Mouse (Mus musculus) left cerebral cortex, adult 11 months (tissue): ENCODE results near the gene Syngap1.
"Not testable (repeated sequence)": the region's sequence is repeated elsewhere in the genome, so short reads cannot be mapped to it uniquely, and the experiment has no call there.

Experiments used
- DNase-seq: peaks from one replicate; pipeline ENCODE4 v3.0.0; 2022; ENCODE audit warnings: low spot score

Syngap1 gene

GRCm38 (mm10) chr17:26956895-26957294 is 15.8 kb downstream of the Syngap1 start:
- no peak for DNase-seq

GRCm38 (mm10) chr17:26957872-26958271 is 16.8 kb downstream of the Syngap1 start:
- DNase-seq: no peak

- DNase-seq: no peak
These were observed 17.8 kb downstream of the Syngap1 start for GRCm38 (mm10) chr17:26958880-26959279.

- no peak for DNase-seq
These were observed 18.8 kb downstream of the Syngap1 start for GRCm38 (mm10) chr17:26959815-26960214.

- DNase-seq: no peak
These were observed 20.7 kb downstream of the Syngap1 start for GRCm38 (mm10) chr17:26961572-26962240.

DNA sequence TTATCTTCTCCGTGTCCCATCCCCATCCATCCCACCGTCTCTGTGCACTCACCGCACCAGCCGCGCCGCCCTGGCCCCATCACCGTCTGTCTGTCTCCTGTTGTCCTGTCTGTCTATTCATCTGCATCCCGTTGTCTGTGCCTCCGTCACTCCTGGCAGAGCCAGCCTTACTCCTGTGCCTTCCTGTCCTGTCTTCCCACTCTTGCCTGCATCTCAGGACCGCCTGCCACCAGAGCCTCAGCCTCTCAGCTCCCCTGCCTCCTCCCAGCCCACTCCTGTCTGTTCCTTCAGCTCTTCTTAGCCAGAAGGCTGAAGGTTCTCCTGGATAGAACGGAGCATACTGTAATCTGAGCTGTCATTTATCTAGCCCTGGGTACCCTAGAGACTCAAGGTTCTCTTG is 25.9 kb downstream of the Syngap1 start:
- DNase-seq: no peak

GRCm38 (mm10) chr17:26967477-26967876 is 26.4 kb downstream of the Syngap1 start:
- no peak for DNase-seq

DNA sequence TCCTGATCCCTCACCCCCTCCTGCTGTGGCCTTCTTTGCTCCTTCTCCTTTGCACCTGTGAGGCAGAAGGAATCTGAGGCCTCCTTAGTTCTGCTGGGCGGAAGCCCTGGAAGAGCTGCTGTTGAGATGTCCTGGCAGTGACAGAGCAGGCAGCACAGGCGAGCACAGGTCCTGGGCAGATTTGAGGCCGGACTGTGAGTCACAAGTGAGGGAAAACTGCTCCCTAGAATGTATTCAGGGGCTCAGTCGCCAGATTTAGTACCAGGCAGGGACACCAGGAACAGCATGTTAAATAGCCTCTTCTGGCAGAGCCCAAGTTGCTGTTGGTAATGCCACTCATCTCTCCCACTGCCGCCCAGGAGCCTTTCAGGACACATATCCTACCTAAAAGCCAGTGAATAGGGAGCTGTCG is 27.2 kb downstream of the Syngap1 start:
- DNase-seq: no peak

DNA sequence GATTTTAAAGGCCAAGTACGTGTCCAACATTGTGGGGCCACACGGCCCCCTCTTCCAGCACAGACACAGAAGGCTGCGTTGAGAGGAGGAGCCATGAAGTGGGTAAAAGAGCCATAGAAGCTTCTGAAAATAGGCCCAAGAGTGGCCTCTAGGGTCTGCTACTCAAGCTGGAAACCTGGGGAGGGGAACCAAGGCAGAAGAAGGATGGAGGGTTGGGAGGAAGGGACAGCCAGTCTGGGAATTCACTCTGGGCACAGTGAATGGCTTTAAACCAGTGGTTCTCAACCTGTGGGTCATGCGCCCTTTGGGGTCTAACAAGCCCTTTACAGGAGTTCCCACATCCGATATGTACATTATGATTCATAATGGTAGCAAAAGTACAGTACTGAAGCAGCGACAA is 28.2 kb downstream of the Syngap1 start:
- DNase-seq: no peak

DNA sequence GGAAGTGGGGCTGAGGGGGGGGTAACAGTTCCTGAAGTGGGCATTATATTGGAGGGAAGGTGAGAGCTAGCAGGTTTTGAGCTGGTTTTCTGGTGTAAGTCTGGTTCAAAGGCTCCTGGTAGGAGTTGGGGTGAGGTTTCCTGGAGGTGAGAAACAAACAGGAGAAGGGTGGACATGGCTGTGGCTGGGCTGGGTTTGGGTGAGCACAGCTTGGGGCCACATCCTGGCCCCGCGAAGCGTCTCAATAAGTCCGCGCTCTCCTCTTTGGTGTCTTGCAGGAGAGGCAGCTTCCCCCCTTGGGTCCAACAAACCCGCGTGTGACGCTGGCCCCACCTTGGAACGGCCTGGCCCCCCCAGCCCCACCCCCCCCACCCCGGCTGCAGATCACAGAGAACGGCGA is 29.2 kb downstream of the Syngap1 start:
- no peak for DNase-seq

DNA sequence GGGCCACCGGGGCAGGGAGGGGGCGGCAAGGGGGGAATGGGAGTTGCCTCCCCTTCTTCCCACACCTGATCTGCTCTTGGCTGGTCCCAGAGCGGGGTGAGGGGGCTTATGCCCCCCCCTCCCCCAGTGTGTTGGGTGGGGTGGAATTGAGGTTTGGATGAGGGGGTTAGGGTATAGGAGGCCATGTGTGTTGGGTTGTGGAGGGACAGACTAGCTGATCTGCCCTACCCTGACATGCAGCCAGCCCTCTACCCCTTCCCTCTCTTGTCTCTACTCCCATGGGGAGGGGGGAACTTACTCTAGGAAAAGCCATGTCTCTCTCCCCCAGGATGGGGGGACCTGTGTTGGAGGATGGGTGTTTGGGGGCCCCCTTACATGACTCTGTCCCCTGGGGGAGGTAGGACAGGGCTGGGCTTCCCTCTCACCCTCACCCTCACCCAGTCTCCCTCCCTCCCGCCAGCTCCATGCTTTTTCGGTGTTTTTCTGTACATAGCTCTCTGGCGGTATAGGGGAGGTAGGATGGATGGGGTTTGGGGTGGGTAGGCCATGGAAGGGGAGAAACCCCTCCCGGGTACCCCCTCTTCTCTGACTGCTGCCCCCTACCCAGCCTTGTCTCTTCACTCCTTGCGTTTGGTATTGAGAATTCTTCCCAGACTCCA is 30.3 kb downstream of the Syngap1 start:
- DNase-seq: no peak

DNA sequence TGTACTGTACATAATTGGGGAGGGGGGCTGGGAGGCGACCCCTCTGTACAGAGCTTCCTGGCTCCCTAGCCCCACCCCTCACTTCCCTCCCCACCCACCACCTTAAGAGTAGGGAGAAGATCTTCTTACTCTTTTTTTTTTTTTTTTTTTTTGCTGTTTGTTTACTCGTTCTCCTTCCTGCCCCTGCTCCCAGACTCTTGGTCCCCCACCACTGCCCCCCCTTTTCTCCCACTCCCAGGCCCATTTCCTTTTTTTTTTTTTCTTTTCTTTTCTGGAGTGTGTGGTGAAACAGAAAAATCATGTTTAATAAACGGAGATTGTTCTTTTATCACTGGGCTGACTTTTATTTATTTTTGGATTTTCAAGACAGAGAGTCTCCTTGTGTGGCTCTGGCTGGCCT is 31.1 kb downstream of the Syngap1 start:
- no peak for DNase-seq

DNA sequence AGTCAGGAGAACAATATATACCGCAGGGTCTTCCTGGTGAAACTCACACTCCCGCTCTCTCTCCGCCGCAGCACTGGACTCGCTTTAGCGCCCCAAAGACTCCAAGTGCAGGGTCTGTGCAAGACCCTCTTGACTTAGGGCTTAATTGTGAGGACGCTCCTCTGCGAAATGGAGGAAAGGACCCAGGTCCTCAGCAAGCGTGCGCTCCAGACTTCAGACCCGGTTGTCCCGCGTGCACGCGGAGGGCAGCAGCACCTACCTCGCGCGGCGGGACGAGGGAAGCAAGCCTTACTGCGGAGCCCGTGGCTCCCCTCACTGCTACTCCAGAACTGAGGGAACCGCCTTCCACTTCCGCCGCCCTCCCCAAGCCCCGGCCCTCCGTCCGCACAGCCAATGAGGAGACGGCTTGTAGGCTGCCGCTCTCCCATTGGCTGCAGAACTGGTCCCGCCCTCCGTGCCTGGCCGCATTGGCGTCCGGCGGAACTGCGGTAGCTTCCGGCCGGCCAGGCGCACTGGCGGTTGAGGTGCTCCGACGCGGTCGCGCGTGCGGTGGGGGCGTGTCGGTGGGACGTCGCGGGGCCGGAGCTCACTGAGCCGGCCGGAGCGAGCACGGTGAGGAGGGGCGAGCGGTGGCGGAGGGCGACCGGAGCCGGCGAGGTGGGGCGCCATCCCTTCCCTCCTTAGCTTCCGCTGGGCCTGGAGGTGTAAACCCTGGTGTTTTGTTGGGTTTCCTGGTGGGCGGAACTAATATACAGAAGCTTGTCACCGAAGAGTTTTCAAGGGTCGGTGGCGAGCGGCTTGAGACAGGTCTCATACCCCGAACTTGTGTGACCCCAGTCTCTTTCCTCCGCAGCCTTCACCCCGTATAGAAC is 31.9 kb downstream of the Syngap1 start, which contains the start of gene Zbtb9:
Zbtb9 (plus strand) TSS at position 465 of the 872 bp plus-strand sequence.
- DNase-seq: peak; percentile 92

GRCm38 (mm10) chr17:26974547-26974946 is 33.5 kb downstream of the Syngap1 start:
- no peak for DNase-seq

DNA sequence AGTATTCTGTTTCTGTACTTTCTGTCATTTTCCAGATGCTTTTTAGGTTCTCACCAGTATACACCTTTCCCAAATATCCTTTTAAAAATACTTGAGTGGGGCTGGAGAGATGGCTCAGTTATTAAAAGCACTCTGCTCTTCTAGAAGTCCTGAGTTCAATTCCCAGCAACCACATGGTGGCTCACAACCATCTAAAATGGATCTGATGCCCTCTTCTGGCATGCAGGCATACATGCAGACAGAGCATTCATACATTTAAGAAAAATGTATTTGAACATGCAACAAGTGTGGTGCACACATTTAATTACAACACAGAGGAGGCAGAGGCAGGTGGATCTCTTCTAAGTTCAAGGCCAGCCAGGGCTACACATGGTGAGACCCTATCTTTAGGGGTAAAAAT is 34.4 kb downstream of the Syngap1 start:
- DNase-seq: no peak

DNA sequence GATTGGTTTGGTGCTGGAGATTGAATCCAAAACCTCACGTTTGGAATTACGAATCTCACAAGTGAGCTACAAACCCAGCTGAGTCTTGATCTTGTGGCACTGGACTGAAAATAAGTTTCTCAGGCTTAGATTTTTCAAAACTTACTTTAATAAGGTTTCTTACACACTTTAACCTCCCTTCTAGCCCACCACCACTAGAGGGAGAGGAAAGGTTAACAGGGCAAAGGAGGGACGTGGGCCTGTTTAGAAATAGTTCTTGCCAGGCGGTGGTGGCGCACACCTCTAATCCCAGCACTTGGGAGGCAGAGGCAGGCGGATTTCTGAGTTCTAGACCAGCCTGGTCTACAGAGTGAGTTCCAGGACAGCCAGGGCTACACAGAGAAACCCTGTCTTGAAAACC is 36.3 kb downstream of the Syngap1 start:
- DNase-seq: not testable (repeated sequence)

DNA sequence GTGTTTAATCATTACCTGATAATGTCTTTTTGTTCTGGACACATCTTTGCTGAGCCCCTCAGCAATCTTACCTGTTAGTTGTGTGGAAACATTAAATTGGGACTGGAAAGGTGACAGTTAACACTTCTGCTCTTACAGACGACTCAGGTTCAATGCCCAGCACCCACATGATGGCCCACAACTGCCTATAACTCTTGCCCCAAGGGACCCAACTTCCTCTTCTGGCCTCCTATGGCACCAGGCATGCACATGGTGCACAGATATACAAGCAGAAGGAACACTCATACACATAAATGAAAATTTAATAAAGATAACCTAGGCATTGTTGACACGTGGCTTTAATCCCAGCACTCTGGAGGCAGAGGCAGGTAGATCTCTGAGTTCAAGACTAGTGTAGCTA is 38.4 kb downstream of the Syngap1 start:
- DNase-seq: no peak

- no peak for DNase-seq
These were observed 40.0 kb downstream of the Syngap1 start for GRCm38 (mm10) chr17:26981050-26981449.

DNA sequence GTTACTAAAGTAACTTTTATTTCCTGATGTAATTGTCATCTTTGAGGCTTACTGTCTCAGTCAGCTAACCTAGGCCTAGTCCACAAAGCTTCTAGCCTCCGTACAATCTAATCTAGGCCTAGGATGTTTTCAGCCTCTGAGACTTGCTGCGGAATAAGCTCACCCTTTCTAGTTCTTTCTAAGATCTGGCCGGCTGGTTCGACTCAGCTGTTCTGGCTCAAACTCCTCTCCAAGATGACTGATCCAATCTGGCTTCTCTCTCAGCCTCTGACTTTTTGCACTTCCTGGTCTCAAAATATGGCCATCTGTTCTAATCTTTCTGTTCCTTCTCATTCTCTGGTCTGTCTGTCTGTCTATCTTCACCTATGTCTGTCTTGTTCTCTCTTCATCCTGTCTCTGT is 42.3 kb downstream of the Syngap1 start:
- no peak for DNase-seq

- DNase-seq: no peak
These were observed 44.6 kb downstream of the Syngap1 start for GRCm38 (mm10) chr17:26985503-26986179.

GRCm38 (mm10) chr17:26990521-26990920 is 49.5 kb downstream of the Syngap1 start:
- DNase-seq: no peak

GRCm38 (mm10) chr17:26994410-26994809 is 53.4 kb downstream of the Syngap1 start:
- no peak for DNase-seq
